Mouse (Mus musculus) heart, adult 11 months (tissue): ENCODE measurements at regions not wholly inside any gene's neighbourhood (a gene's known extent, or its start where the extent isn't known, plus 50 kb on each side); places are given as distances from the start of the nearest gene placed in this dataset.

Source experiments
- DNase-seq: peaks from one replicate; pipeline ENCODE4 v3.0.0; 2022

DNA sequence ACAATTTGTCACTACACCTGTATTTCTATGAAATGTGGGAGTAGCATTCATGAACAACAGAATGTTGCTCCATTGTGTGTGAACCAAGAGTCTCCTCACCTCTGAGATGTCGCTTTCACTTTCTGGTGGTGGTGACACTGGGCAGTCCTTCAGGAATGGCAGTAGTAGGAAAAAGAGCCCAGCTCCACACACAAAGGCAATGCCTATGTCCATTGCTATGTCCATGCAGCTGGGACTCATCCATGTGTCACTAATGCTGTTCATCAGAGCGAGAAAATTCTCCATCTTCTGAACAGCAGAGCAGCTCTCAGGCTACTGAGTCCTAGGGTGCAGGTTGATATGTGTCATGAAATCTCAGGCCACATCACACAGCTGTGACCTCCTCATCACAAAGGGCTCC is 65.0 kb upstream of the Gm30302 start:
- DNase-seq: peak; percentile 61

DNA sequence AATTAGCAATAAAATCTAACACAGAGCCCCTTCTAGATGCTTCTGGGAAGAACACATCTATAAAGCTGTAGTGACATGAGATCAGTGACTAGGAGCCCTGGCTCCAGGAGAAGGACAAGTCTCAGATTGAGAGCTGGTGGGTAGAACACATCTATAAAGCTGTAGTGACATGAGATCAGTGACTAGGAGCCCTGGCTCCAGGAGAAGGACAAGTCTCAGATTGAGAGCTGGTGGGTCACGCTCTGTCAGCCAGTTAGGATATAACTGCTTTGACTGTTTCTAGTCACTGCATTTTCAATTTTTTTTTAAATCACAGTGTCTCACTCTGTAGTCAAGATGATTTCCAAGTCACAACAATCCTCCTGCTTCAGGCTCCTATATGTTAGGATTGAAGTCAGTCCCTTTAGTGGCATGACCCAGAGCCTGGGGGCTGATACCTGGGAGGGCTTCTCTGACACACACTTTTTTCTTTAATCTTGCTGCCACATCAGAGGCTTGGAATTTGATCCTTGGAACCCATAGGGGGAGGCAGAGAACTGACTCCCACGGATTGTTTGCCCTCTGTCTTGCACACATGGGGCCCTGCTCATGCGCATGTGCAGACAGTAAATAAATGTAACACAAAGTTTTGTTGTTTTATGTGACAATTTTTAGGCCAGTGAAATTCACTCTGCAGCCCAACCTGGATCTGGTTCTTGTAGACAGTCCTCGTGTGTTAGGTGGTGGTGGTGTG is 50.9 kb upstream of the Gm30302 start:
- peak; percentile 49 for DNase-seq
